Mouse (Mus musculus) kidney, embryonic 16.5 days (tissue): ENCODE measurements around the gene Tdrd1. TPM values are rescaled to one million over a fixed set of nuclear protein-coding genes. Genes with fewer than 3 reads are reported as not detected.

Source experiments
- ATAC-seq: fragments of 200-750 bp; cut with Nextera tagmentation; 2 replicates; pipeline ENCODE4 v1.8.0; 2017; ENCODE audit warnings: moderate TSS enrichment; ENCODE audit not compliant: low FRiP score, low TSS enrichment
- H3K27ac ChIP-seq: fragments of 300-500 bp; sonication (generic); 2 replicates; pipeline ENCODE4 v1.5.1; 2014; ENCODE audit warnings: low read length
- H3K27me3 ChIP-seq: fragments of 300-500 bp; sonication (generic); 2 replicates; pipeline ENCODE4 v1.6.1; 2014; ENCODE audit warnings: low read length, control low read depth, mixed read lengths; ENCODE audit not compliant: insufficient read depth
- H3K36me3 ChIP-seq: fragments of 300-500 bp; sonication (generic); 2 replicates; pipeline ENCODE4 v1.6.1; 2014; ENCODE audit warnings: low read length, control low read depth, mixed read lengths; ENCODE audit not compliant: insufficient read depth
- H3K4me1 ChIP-seq: fragments of 300-500 bp; sonication (generic); 2 replicates; pipeline ENCODE4 v1.6.1; 2014; ENCODE audit warnings: low read length, control low read depth, mixed read lengths; ENCODE audit not compliant: insufficient read depth
- H3K4me2 ChIP-seq: fragments of 300-500 bp; sonication (generic); replicated peaks from 2 replicates; pipeline ENCODE4 v1.6.1; 2014; ENCODE audit warnings: low read depth, low read length
- H3K4me3 ChIP-seq: fragments of 300-500 bp; sonication (generic); 2 replicates; pipeline ENCODE4 v1.5.1; 2014; ENCODE audit warnings: mild to moderate bottlenecking, low read length
- H3K9ac ChIP-seq: fragments of 300-500 bp; sonication (generic); replicated peaks from 2 replicates; pipeline ENCODE4 v1.6.1; 2014; ENCODE audit warnings: low read length
- H3K9me3 ChIP-seq: fragments of 300-500 bp; sonication (generic); 2 replicates; pipeline ENCODE4 v1.6.1; 2016; ENCODE audit warnings: low read length, control low read depth
- WGBS: fragments of 180-500 bp; shearing (Covaris S2); extraction: QIAGEN DNeasy Blood & Tissue Kit; methylation state at CpG from one replicate; pipeline ENCODE4 v1.1.7; 2014; 5-methylcytosine and 5-hydroxymethylcytosine counted together
- polyA plus RNA-seq: library from polyadenylated mRNA; unstranded; fragments of >200 nt; fragmentation: Nextera tagmentation; extraction: Ambion mirVana; gene quantifications from 2 replicates; pipeline ENCODE4 v1.2.1, GENCODE M21; 2015

Gene Tdrd1
- polyA plus RNA-seq, 1 experiment from 2014 or later, result 1.00 TPM

DNA sequence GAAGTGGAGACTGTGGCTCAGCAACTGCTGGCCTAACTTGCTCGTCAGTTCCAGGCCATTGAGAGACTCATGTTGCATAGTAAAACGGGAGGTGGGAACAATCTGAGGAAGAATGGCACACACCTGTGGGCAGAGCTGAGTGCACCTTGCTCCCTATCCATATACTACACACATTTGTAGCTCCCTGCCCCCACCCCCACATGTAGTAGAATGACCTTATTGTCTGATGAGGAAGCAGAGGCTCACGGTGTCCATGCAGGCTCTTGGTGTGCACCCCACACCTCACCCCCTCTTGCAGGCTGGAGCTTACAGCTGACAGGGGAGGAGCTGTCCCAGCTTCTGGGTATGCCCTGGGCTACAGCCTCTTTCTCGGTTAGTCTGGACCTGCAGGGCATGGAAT, 41.7 kb downstream of the Tdrd1 start:
- Histone ChIP-seq H3K36me3 (no peaks in the 10 kb centered on the region), H3K4me1 (no peaks in the 10 kb centered on the region), H3K27me3 (peaks cover 8% of the 10 kb centered on the region), H3K9ac (no peak overlapping the region), H3K4me3 (no peak overlapping the region), H3K27ac (no peak overlapping the region), H3K9me3 (no peaks in the 10 kb centered on the region), H3K4me2 (no peak overlapping the region)
- 56% methylated on average over 4 of the region's 4 CpGs for WGBS
- ATAC-seq, result no peak; the same call in 1 of the 2 replicates

DNA sequence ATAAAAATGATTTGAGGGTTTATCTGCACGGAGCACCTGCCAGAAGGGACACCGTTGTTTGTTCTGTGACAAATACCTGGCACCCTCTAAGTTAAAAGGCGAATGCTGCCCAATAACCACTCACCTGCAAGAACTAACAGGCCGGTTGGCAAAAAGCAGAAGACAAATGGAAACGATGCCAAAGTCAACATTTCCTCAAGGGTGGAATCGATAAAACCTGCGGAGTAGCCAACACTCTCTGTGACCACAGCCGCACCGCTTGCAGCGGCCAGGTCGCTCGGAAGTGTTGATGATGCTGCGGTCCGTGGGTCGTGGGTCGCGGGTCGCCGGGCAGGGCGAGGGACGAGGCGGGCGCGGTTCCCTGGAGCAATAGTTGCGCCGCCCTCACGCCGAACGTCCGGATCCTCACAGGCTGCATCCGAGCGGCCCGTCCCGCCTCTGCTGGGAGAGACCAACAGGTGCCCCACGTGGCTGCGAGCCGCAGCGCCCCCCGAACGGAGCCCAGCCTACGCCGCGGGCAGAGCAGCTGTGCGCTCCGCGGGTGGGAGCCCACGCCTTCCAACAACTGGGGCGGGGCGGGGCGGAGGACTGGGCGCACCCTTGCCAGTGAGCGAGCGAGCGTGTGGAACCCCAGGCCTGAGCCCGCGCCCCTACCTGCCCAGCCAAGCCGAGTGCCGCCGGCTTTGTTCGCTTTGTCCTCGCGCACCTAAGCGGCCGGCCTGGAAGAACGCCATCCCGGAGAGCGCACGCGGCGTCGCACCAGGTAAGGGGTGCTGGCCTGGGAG, 48.0 kb downstream of the Tdrd1 start, which contains the start of gene Vwa2:
Vwa2 (plus strand) TSS at position 434 of the 785 bp plus-strand sequence.
- Histone ChIP-seq H3K27me3 (peaks cover 48% of the 10 kb centered on the region), H3K9ac (peak within 1 kb of the TSS; percentile 70), H3K36me3 (no peaks in the 10 kb centered on the region), H3K27ac (no peak within 1 kb of the TSS), H3K4me2 (peak within 1 kb of the TSS; percentile 93), H3K9me3 (no peaks in the 10 kb centered on the region), H3K4me1 (peaks cover 30% of the 10 kb centered on the region), H3K4me3 (peak within 1 kb of the TSS; percentile 58)
- peak; percentile 61; the same call in 1 of the 2 replicates for ATAC-seq
- 2% methylated on average over 71 of the region's 71 CpGs for WGBS

DNA sequence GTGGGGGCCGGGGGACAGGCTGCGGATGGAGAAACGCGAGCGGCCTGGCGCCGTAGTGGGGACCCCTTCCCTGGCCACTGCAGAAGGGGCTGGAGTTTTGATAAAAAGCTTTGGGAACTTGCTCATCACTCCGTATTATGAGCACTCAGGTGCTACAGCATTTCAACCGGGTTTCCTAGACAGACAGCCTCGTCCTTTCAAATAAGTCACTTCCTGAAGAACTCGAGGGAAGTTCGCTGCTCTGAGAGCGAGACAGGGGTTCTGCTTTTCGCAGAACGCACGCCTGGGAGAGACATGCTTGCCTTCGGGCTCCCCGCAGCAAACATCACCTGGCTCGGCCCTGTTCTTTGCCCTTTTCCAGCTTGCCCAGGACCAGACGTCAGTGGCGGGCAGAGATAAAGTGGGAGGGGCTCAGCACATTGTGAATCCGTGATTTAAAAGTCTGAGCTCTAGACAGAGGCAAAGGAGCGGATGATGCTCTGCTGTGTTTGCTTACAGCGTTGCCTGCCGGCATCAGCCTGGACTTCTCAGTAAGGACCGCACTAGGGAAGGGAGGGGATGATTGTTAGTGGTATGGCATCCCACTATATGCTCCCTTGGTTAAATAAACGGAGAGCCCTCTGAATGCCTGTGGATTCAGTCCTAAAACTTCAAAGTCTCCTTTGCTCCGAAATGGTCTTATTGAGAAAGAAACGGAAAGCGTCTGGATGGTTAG, 48.7 kb downstream of the Tdrd1 start:
- Histone ChIP-seq H3K4me1 (peaks cover 30% of the 10 kb centered on the region), H3K27ac (no peak overlapping the region), H3K9me3 (no peaks in the 10 kb centered on the region), H3K9ac (peak overlapping the region; percentile 70), H3K4me3 (peak overlapping the region; percentile 58), H3K36me3 (no peaks in the 10 kb centered on the region), H3K4me2 (peak overlapping the region; percentile 93), H3K27me3 (peaks cover 48% of the 10 kb centered on the region)
- WGBS, result 7% methylated on average over 30 of the region's 30 CpGs
- ATAC-seq, result peak; percentile 46

DNA sequence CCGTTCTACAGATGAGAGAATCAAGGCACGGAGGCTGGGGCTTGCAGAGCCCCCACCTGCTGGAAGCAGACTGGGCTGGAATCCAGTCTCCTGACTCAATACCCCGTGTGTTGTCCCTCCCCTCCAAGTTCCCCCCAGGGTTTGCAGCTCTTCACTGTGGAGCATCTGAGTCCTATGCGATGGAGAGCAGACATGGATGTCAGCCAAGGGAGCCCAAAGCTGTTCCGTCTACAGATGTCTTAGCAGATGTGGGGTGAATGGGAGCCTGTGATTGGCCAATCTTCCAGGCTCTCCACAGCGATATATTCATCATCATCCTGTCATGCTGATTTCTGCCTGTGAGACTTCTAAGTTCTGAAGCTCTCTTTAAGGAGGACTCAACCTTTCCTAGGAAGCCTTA, 51.4 kb downstream of the Tdrd1 start:
- Histone ChIP-seq H3K9ac (no peak overlapping the region), H3K27me3 (peaks cover 44% of the 10 kb centered on the region), H3K36me3 (no peaks in the 10 kb centered on the region), H3K27ac (no peak overlapping the region), H3K4me3 (no peak overlapping the region), H3K9me3 (no peaks in the 10 kb centered on the region), H3K4me2 (no peak overlapping the region), H3K4me1 (peaks cover 35% of the 10 kb centered on the region)
- 76% methylated on average over 6 of the region's 6 CpGs for WGBS
- ATAC-seq, result no peak

DNA sequence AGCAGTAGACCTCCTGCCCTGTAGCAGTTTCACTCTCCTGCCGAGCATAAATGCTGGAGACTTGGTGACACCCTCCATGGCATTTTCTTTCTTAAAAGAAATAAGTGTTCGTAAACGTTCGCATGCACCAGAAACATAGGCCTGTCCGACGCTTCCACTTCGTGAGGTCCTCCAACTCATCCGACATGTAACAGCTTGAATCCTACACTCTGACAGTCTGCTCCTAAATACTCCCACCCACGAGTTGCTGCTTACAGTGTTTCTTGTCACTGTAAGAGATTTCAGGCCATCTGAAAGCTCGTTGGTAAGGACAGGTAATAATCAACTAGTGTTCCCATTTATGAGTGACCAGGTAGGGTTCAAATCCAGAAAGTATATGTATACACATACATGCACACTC, 61.9 kb downstream of the Tdrd1 start:
- H3K4me1 ChIP-seq, result peaks cover 16% of the 10 kb centered on the region; the same call in 1 of the 2 replicates
- WGBS, result 67% methylated on average over 10 of the region's 10 CpGs
- H3K9ac ChIP-seq, result no peak overlapping the region
- H3K36me3 ChIP-seq, result no peaks in the 10 kb centered on the region
- no peak for ATAC-seq
- H3K27ac ChIP-seq, result no peak overlapping the region
- no peaks in the 10 kb centered on the region for H3K27me3 ChIP-seq
- H3K4me3 ChIP-seq, result no peak overlapping the region
- no peak overlapping the region for H3K4me2 ChIP-seq
- no peaks in the 10 kb centered on the region for H3K9me3 ChIP-seq

DNA sequence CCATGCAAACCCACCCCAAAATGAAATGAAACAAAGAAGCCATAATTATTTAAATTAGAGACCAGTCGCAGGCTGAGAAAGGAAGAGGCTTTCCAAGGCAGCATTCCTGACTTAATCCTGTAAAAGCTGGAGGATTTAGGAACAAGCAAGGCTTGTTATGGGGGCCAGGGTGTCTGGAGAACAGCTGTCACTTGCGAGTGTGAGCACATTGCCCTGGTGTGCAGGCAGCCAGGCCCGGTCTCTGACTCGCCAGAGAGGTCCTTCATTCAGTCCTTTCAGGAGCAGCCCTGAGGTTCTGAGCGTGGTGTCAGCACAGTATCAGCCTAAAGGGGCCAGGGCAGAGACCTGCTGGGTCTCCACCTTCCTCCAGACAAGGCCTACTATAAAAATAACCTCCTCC, 62.6 kb downstream of the Tdrd1 start:
- WGBS, result 64% methylated on average over 5 of the region's 5 CpGs
- no peak overlapping the region for H3K4me2 ChIP-seq
- H3K27me3 ChIP-seq, result no peaks in the 10 kb centered on the region
- H3K4me3 ChIP-seq, result no peak overlapping the region
- no peak for ATAC-seq
- H3K9ac ChIP-seq, result no peak overlapping the region
- H3K9me3 ChIP-seq, result no peaks in the 10 kb centered on the region
- H3K27ac ChIP-seq, result no peak overlapping the region
- H3K36me3 ChIP-seq, result no peaks in the 10 kb centered on the region
- peaks cover 19% of the 10 kb centered on the region; the same call in 1 of the 2 replicates for H3K4me1 ChIP-seq

DNA sequence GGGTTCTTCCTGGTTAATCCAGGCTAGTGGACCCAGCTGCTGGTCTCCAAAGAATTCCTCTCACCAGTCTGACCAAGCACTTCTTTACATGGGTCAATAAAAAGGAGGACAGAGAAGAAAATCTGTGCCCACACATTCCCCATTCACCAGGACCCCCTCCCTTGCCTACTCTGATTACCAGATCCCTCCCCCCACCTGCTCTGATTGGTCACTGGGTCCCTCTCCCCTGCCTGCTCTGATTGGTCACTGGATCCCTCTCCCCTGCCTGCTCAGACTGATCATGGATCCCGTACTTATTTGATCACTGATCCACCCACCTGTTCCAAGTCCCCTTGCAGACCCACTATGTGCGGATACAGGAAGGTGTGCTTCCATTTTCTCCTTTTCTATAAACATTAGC, 65.4 kb downstream of the Tdrd1 start:
- H3K27me3 ChIP-seq, result no peaks in the 10 kb centered on the region
- H3K9ac ChIP-seq, result 0 out of 2 replicates have a peak overlapping the region, but pooled peaks have one; percentile 20
- no peaks in the 10 kb centered on the region for H3K9me3 ChIP-seq
- no peak overlapping the region for H3K27ac ChIP-seq
- no peak overlapping the region for H3K4me3 ChIP-seq
- ATAC-seq, result peak; percentile 62; the same call in 1 of the 2 replicates
- H3K4me1 ChIP-seq, result peaks cover 26% of the 10 kb centered on the region
- H3K4me2 ChIP-seq, result no peak overlapping the region
- 50% methylated on average over 2 of the region's 2 CpGs for WGBS
- no peaks in the 10 kb centered on the region for H3K36me3 ChIP-seq

DNA sequence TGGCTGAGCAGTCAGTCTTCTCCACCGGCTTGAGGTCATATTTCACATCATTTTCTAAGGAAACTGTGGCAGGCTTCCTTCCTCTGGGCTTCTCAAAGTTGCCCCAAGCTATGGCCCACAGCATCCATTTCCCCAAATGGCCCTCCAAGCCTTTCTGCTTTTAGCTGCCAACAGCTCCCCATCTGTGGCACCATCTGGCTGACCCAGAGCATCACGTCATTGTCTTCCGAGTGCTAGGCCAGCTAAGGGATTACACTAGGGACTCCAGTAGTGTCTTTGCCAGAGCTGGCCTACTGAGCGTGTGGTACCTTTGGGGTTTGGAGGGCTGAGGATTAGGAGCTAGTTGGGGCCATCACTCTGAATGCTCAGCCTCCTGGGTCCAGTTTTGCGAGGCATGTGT, 66.6 kb downstream of the Tdrd1 start:
- H3K4me1 ChIP-seq, result peaks cover 36% of the 10 kb centered on the region
- no peaks in the 10 kb centered on the region for H3K27me3 ChIP-seq
- no peak overlapping the region for H3K27ac ChIP-seq
- no peaks in the 10 kb centered on the region for H3K36me3 ChIP-seq
- no peak for ATAC-seq
- no peak overlapping the region for H3K4me3 ChIP-seq
- no peak overlapping the region for H3K9ac ChIP-seq
- 66% methylated on average over 5 of the region's 5 CpGs for WGBS
- H3K9me3 ChIP-seq, result no peaks in the 10 kb centered on the region
- no peak overlapping the region for H3K4me2 ChIP-seq

DNA sequence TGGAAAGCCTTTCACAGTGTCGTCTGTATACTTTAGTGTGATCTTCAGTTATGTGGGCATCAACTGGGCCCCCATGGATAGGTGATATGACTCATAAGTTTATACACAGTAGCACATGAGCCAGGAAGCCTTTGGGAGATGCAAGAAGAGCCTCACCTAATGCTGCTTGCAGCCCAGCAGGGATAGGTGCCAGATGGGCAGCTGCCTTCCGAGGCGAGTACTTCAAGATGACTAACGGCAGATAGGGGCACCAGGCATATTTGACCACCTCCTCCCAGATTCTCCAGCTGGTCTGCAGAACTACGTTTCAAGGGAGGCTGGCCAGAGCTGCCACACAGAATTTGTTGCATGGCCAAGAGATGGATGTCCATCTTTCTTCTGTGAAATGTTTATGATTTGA, 67.3 kb downstream of the Tdrd1 start:
- Histone ChIP-seq H3K27me3 (no peaks in the 10 kb centered on the region), H3K27ac (no peak overlapping the region), H3K36me3 (no peaks in the 10 kb centered on the region), H3K4me1 (peaks cover 37% of the 10 kb centered on the region), H3K4me3 (no peak overlapping the region), H3K9me3 (no peaks in the 10 kb centered on the region), H3K4me2 (no peak overlapping the region), H3K9ac (no peak overlapping the region)
- ATAC-seq, result no peak
- 49% methylated on average over 5 of the region's 5 CpGs for WGBS

DNA sequence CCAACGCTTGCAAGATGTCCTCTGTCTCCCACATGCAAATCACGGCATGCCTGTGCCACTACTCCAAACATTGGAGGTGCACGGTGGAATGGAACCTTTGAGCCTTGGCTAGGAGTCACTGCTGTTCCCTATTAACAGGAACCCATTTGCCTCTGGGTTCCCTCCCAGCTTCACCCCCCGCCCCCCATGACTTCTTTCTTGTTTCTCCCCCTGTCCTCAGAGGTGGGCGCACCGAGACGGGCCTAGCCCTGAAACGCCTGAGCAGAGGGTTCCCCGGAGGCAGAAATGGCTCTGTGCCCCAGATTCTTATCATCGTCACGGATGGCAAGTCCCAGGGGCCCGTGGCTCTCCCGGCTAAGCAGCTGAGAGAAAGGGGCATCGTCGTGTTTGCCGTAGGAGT, 71.6 kb downstream of the Tdrd1 start:
- H3K27me3 ChIP-seq, result no peaks in the 10 kb centered on the region
- peak; percentile 76 for ATAC-seq
- peaks cover 33% of the 10 kb centered on the region for H3K4me1 ChIP-seq
- H3K27ac ChIP-seq, result peak overlapping the region; percentile 75
- H3K9me3 ChIP-seq, result no peaks in the 10 kb centered on the region
- no peaks in the 10 kb centered on the region for H3K36me3 ChIP-seq
- 66% methylated on average over 16 of the region's 16 CpGs for WGBS
- no peak overlapping the region for H3K4me3 ChIP-seq
- no peak overlapping the region for H3K9ac ChIP-seq
- H3K4me2 ChIP-seq, result no peak overlapping the region
